Mouse (Mus musculus): ENCODE measurements around the gene Galm. TPM values are rescaled to one million over a fixed set of nuclear protein-coding genes. Genes with fewer than 3 reads are reported as not detected.

Gene Galm
- polyA plus RNA-seq, 1 experiment from 2014 or later: 1.7 TPM

DNA sequence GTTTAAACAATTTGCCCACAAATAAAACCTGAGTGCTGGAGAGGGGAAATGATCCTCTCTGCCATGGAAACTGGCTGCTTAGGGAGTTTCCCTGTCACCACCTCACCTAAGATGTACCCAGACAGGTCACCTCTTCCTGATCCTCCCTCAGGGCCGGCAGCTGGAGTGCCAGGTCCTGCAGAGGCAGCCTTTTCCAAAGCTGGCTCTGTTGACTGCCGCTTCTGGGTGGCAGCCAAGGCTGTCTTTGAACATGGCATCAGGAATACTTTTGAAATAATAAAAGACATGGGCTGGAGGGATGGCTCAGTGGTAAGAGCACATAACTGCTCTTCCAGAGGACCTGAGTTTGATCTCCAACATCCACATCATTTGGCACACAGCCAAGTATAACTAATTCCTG is 102.1 kb downstream of the Galm start:
- Histone ChIP-seq H3K4me1 (replicated peaks; ENCODE audit: control insufficient read depth, insufficient read depth, low read length) (peaks cover 8% of the 10 kb centered on the region), H3K27me3 (replicated peaks; ENCODE audit: control insufficient read depth, insufficient read depth, low read length) (no peaks in the 10 kb centered on the region), H3K4me2 (ENCODE audit: low read length) (no peak overlapping the region), H3K9ac (replicated peaks; ENCODE audit: low read depth, low read length) (no peak overlapping the region), H3K9me3 (ENCODE audit: control insufficient read depth, low read length) (no peaks in the 10 kb centered on the region), H3K36me3 (ENCODE audit: control insufficient read depth, insufficient read depth) (no peaks in the 10 kb centered on the region), H3K27ac (ENCODE audit: low read length) (no peak overlapping the region), H3K4me3 (replicated peaks; ENCODE audit: low read length) (no peak overlapping the region)
- WGBS: 66% methylated on average over 2 of the region's 2 CpGs
- no peak for ATAC-seq

GRCm38 (mm10) chr17:80233844-80234243 is 106.6 kb downstream of the Galm start:
- peaks cover 7% of the 10 kb centered on the region for H3K36me3 ChIP-seq (ENCODE audit: control insufficient read depth, insufficient read depth)
- no peaks in the 10 kb centered on the region for H3K9me3 ChIP-seq (ENCODE audit: control insufficient read depth, low read length)
- no peaks in the 10 kb centered on the region for H3K27me3 ChIP-seq (replicated peaks; ENCODE audit: control insufficient read depth, insufficient read depth, low read length)
- H3K4me1 ChIP-seq (replicated peaks; ENCODE audit: control insufficient read depth, insufficient read depth, low read length): 0 out of 2 replicates have a peak, but pooled peaks cover 3% of the 10 kb centered on the region
- H3K4me3 ChIP-seq (replicated peaks; ENCODE audit: low read length): no peak overlapping the region
- no peak overlapping the region for H3K4me2 ChIP-seq (ENCODE audit: low read length)
- no peak for ATAC-seq
- H3K27ac ChIP-seq (ENCODE audit: low read length): no peak overlapping the region
- 85% methylated on average over 5 of the region's 5 CpGs for WGBS
- H3K9ac ChIP-seq (replicated peaks; ENCODE audit: low read depth, low read length): no peak overlapping the region

DNA sequence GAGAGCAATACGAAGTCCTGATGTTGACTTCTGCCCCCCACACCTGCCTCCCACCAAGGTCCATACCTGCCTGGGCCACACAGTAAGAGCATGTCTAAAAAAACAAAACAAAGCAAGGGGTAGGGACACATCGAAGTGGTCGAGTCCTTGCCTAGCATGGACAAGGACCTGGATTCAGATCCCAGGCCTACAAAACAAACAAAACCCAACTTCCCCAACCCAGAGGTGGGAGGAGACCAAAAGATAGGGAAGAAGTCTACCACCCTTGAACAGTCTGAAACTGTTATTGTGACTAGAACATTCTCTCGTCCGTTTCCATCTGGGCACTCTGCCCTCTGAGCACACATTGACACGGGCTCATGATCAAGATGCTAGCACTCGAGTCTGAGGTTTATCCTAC is 107.1 kb downstream of the Galm start:
- Histone ChIP-seq H3K27ac (ENCODE audit: low read length) (no peak overlapping the region), H3K4me1 (replicated peaks; ENCODE audit: control insufficient read depth, insufficient read depth, low read length) (0 out of 2 replicates have a peak, but pooled peaks cover 1% of the 10 kb centered on the region), H3K9me3 (ENCODE audit: control insufficient read depth, low read length) (no peaks in the 10 kb centered on the region), H3K27me3 (replicated peaks; ENCODE audit: control insufficient read depth, insufficient read depth, low read length) (no peaks in the 10 kb centered on the region), H3K4me2 (ENCODE audit: low read length) (no peak overlapping the region), H3K36me3 (ENCODE audit: control insufficient read depth, insufficient read depth) (peaks cover 11% of the 10 kb centered on the region), H3K4me3 (replicated peaks; ENCODE audit: low read length) (no peak overlapping the region), H3K9ac (replicated peaks; ENCODE audit: low read depth, low read length) (no peak overlapping the region)
- 89% methylated on average over 7 of the region's 7 CpGs for WGBS
- ATAC-seq: no peak

Other genes with a start within 250 kb of the Galm start
- 38.6 and 39.2 TPM in 2 replicates for gene Atl2, start 231.3 kb upstream of the Galm start, polyA plus RNA-seq (2015; fragmentation: Nextera tagmentation; extraction: Ambion mirVana)
- gene Hnrnpll, start 65.1 kb upstream of the Galm start, polyA plus RNA-seq (2015; fragmentation: Nextera tagmentation; extraction: Ambion mirVana): 66.6 and 77.6 TPM in 2 replicates
- 575 and 647 TPM in 2 replicates for gene Srsf7, start 79.8 kb downstream of the Galm start, polyA plus RNA-seq (2015; fragmentation: Nextera tagmentation; extraction: Ambion mirVana)
- gene Ttc39d, start 80.0 kb downstream of the Galm start, polyA plus RNA-seq (2015; fragmentation: Nextera tagmentation; extraction: Ambion mirVana): not detected in 2 replicates
- 25.2 and 25.8 TPM in 2 replicates for gene Gemin6, start 97.0 kb downstream of the Galm start, polyA plus RNA-seq (2015; fragmentation: Nextera tagmentation; extraction: Ambion mirVana)
- gene Morn2, start 162.7 kb downstream of the Galm start, polyA plus RNA-seq (2015; fragmentation: Nextera tagmentation; extraction: Ambion mirVana): 40.8 and 42.8 TPM in 2 replicates
- 54.4 and 56.7 TPM in 2 replicates for gene Dhx57, start 163.0 kb downstream of the Galm start, polyA plus RNA-seq (2015; fragmentation: Nextera tagmentation; extraction: Ambion mirVana)
- 1.0 and 1.2 TPM in 2 replicates for gene Arhgef33, start 179.9 kb downstream of the Galm start, polyA plus RNA-seq (2015; fragmentation: Nextera tagmentation; extraction: Ambion mirVana)
- 1.9 and 4.0 TPM in 2 replicates for gene Gm10190, start 246.1 kb downstream of the Galm start, polyA plus RNA-seq (2015; fragmentation: Nextera tagmentation; extraction: Ambion mirVana)